Mouse (Mus musculus) heart, adult 9 months (tissue): ENCODE data around the gene Arel1.
A peak's percentile ranks its signal among the peaks of the same experiment; 100 is the strongest.

Experiments used
- DNase-seq, 2 experiments: peaks; one replicate each; pipeline ENCODE4 v3.0.0; 2022; ENCODE audit warnings: low spot score in 2 of 2

The Arel1 gene

DNA sequence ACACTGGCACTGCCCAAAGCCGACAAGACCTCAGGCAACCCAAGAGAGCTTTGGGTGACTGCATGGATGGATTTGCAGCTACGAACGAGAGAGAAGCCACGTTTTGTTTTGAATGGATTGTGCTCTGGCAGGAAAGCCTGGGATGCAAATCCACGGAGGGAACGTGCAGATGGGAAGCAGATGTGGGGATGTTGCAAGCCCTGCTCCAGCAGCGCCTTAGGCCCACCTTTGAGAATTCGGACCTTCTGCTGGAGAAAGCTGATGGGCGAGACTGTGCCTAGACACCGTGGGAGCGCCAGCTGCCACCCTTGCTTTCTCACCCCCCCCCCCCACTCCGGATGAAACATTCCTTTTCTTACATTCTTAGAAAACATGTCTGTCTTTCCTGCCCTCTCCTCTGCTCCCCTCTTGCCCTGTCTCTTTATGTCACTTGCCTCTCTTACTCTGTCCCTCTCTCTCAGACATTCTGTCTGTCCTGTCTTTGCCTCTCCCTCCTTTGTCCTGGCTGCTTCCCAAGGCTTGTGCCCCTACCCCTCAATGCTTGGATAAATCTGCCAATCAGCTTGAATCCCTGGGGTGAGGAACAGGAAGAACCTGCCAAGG, 63.6 kb downstream of the Arel1 start:
- DNase-seq, result peak; percentile 48 to 54

DNA sequence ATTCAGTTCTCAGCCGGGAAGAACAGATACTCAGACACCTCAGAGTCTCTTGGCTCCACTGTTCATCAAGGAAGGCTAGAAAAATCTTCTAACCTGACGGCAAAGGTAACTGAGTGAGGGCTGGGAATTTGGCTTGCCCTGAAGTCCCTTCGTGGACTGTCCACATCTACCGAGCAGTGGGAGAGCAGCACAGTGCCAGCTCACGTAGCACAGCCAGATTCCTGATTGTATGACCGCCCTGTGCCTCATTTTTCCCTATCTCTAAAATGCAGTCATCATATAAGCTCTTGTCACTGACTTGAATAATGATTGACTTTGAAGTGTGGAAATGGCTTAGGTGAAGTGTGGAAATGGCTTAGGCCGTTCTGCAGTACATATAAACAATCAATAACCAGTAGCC, 66.3 kb downstream of the Arel1 start:
- DNase-seq, result no peak

DNA sequence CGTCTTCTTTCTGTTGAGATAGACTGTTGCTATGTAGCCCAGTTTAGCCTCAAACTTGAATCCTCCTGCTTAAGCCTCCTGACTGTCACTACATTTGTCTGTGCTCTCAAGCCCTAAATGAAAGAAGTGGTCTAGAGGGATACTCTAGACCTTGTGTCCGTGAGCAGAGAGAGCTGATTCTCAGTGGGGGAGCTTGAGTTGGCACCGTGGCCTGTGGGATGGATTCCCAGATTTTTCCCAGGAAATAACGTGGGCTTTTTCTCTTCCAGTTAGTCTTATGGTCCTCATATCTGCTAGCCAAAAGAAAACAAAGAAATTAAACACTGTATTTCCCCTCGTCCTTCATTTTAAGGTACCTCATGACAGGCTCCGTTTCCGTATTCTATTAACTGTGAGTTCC, 70.4 kb downstream of the Arel1 start:
- no peak for DNase-seq

DNA sequence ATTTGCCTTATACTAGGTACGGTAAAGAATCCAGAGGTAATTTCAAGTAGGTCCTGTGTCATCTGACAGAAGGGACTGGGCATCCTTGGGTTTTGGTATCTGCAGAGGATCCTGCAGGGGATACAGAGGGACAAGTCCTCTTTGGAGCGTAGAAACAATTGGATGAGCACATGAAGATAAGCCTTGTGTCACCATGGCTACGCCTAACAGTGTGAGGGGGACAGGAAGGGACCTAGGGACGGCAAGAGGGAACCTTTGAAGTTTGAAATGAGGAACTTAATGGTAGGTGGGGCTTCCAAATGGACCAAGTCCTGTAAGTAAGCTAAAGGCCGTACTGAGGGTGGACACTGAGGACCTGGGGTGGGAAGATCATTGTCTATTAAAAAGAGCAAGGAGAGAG, 73.4 kb downstream of the Arel1 start:
- DNase-seq, result no peak

DNA sequence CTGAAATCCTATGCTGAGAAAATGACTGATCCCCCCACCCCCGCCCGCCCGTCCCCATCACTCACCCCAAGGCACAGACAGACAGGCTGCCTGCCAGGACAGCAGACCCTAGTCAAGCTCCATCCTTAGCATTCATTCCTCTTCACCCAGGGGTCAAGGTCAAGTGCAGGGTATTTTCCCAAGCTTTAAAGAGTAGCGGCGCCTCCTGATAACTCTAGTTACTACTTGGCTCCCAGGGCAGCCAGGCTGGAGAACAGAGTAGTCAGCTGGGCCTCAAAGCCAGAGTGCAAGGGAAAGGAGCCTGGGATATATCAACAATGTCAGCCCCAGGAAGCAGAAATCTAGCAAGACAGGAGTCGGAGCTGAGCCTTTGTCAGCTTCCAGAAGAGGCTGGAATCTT, 74.5 kb downstream of the Arel1 start:
- no peak for DNase-seq

DNA sequence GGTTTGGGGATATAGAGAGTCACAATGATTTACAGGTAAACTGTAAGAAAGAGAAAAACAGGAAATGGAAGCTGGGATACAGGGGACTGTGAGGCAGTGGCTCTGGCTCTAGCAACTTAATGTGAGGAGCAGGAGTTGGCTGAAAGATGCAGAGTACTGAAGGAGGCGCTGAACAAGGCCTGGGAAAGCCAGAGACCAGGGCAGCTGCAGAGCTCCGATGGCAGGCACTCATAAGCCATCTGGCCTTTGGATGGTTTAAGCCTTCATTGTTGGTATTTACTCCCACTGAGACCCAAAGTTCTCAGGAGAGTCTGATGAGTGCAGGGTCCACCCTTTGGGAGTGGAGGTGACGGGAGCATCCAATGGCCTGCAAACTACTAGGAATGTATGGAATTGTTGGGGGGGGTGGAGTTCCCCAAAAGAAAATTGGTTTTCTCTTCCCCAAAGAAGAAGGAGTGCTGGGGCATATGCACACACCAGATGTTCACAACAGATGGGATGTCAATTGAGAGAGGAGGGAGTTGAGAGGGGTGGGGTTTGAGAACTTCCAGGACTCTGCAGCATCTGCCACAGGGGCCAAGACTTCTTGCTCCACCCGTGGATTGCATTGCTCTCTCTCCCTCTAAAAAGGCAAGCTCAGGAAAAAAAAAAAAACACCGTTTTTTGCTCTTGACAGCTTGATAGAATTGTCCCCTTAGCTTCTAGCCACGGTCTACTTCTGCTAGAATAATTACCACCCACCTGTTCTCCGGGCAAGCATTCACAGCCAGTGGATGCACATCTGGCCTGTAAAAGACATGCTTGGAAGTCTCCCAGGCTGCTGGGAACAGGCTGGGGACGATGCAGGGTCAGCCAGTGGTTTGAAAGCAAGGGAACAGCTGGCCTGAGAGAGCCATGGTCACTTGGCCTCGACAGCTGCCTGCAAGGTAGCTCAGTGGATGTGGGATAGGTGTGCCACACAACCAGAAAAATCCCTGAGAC, 76.8 kb downstream of the Arel1 start:
- DNase-seq, result peak in 1 of 2 experiments; percentile 58

DNA sequence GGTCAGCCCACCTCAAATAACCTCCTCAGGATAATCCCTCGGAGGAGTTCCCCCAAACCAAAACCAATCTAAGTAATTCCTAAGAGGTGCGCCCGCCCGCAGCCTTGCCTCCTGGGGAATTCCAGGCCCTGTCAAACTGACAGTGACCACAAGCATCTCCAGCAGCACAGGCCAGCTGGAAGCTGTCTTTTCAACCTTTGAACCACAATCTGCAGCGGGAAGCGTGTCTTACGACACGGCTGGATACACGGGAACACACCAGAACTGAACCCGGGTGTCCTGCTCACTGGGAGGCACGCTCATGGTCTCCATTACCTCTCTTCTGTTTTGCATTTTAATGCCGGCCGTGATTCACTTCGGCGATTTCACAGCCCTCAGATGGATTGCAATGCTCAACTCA, 80.4 kb downstream of the Arel1 start:
- DNase-seq, result no peak

DNA sequence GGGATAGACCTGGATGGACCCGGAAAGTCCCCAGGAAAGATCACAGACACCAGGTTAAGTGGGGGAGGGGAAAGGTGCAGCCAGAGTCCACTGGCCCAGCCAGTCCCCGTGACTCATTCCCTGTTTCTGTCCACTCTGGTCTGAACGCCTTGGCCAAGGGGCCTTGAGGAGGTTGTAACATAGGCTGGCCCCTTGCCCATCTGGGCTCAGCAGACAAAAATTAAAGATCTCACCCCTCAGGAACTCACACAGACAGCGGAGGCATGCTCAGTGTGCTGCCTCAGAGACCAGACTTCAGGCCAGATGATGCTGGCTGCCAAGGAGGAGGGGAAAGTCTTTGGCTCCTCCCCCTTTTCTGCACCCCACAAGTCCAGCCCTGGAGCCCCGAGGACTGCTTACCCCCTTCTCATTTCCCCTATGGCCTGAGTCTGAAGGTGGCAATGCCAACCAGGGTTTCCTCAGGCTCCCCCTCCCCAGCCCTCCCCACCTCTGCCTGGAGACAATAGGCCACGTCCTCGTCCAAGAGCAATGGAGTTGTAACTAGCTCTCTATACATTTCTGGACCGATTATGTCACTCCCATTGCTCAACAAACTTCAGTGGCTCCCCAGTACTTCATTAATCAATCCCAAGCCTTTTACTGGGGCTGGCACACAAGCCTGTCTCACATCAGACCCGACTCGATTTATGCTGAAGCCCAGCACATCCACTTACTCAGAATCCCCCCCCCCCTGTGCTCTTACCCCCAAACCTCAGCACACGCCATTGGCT, 85.4 kb downstream of the Arel1 start:
- peak; percentile 62 to 66 for DNase-seq

DNA sequence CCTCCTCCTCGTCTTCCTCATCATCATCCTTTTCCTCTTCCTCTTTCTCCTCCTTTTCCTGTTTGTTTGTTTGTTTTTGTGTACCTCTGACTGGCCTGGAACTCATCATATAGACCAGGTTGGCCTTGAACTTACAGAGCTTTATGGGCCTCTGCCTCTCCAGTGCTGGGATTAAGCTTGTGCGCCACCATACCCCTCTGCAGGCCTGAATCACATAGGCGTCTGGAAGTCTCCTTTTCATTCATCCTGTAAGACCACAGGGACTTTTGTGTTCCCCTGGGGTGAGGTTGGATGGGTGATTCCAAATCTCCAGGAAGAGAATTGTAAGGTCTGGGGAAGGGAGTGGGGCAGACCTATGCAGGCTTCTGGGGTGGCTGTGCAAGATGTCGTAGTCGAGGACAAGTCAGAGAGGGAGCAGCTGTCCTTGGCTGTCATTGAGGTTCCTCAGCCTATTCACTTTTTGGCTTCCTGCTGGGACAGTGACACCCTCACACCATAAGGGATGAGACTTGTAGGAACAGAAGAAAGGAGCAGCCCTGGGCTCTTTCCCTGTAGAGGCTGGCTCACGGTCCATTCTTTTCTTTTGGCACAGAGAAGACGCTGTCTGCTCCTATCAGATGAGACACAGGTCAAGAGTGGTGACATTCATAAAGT, 86.2 kb downstream of the Arel1 start:
- DNase-seq, result no peak

DNA sequence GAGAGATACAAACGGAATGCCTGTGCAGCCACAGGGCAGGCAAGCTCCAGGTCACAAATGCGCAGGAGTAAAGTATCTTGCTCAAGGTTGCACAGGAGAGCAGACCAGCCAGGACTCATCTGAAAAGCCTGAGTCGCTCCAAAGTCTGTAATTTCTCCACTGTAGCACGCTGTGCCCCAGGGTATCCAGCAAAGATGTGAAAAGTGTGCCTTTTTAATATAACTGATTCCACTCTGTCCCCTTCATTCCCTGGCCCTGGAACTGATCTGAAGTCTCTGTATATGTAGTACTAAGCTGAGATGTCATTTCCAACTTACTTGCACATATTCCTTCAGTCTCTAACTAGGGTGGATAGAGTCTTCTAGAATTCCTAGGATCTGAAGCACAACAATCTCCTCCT, 87.9 kb downstream of the Arel1 start:
- no peak for DNase-seq

DNA sequence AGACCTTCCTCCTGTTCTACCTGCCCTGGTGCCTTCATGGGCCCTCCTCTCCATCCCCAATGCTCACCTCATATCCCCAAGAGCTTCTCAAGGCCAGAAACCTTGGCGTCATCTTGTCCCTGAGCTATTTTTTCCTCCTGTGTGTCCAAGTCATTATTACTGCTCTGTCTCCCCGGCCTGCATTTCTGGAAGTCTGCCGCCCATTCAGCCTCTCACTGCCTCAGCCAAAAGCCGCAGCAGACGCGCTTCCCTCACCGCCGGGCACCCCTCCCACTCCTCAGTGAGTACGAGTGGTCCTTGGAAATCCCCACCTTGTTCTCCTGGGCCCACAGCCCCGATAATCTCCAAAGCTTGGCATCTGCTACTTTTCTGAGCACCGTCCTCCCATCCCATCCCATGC, 90.6 kb downstream of the Arel1 start:
- DNase-seq, result no peak

DNA sequence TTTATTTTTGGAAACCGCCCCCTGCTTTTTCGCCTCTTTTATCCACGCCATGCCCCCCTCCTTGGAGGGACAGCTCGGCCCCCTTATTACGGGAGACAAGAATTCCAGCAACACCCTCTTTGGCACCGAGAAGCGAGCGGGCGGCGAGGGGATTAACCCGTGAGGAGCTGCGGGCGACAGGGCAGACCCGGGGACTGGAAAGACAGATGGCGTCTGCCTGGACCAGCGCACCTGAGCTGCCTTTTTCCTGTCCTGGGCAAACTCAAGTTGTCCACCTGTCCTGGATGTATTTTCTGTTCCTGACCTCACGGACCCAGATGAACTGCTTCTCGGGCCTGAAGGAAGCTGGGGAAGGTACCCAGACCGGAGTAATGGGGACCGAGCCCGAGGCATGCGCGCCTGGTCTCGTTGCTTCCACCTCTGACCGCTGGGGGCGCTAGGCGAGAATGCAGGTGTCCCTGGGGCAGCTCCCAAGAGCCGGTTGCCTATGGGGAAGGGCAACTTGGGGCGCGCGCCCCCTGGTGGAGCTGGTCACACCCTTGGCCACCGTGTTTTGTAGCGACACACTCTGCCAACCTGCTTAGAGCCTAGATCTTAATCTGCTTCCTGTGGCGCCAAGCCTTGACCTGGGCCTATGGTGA, 94.1 kb downstream of the Arel1 start, which contains the start of gene Ltbp2:
Gene Ltbp2, minus strand, starts transcription at position 52 of the 641 bp plus-strand sequence.
- peak; percentile 34 to 53 for DNase-seq

DNA sequence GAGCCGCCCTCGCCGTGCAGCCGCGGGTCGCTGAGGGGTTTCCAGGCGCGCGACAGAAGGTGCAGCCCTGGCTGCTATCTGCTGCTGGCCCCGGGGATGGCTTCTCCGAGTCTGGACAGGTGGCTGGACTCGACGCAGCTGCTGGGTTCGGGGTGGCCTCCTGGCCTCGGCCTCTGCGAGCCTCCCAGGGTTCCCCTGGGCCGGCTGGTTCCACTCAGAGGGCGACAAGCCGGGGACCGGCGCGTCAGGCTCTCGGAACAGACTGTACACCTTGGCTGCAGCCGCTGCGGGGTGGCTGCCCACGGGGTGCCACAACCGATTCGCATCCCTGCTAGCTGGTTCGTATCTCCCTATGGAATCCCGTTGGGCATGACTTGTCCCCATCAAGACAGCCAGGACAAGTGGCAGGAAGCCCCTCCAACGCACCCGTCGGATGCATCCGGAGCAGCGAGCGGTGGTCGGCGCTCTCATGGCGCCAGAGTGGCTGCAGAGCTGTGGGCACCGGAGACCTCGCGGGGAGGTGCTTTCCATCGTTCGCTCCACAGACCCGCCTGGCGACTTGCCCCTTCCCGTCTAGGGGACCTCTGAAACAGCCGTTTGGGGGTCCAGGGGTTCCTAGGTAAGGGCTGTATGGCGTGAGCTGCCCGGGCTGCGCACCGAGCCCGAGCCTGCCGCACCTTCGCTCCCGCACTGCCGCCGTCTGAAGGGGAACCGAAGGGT, 94.8 kb downstream of the Arel1 start:
- no peak for DNase-seq

DNA sequence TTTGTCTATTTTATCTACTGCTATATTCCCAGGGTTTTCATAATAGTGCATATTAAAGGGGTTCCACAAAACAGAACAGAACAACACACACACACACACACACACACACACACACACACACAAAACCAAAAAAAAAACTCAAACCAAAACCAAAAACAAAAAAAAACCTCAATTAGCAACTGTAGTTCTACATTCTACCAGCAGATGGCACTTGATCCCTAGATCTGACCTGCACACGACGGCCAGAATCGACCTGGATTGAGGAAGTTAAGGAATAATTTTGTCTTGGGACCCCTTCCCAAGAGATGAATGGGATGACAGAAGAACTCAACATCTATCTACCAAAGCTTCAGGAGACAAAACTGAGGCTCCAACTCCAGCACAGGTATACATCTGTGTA, 97.3 kb downstream of the Arel1 start:
- DNase-seq, result no peak

DNA sequence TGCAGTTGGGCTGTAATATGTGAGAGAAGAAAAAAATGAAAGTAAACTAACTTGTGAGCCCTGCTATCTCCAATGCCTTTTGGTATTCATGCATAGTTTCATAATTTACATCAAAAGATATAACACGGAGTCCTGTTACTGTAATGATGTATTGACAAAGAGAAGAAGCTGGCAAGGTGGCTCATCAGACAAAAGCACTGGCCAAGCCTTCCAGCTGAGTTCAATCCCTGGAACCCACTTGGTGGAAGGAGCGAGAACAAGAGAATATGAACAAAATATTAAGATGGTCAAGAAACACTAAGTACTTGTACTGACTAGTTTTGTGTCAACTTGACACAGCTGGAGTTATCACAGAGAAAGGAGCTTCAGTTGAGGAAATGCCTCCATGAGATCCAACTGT, 98.4 kb downstream of the Arel1 start:
- no peak for DNase-seq
